Mouse (Mus musculus) telencephalon, adult 2 months (tissue): ENCODE data around the gene Abcb6.

Experiments
- DNase-seq: peaks from one replicate; pipeline ENCODE4 v3.0.0-alpha.2; 2011; ENCODE audit warnings: low read depth, low spot score

Abcb6 gene

GRCm38 (mm10) chr1:75208967-75209678 lies 28.9 kb upstream of the Abcb6 start:
- no peak for DNase-seq

GRCm38 (mm10) chr1:75201236-75201635 lies 21.0 kb upstream of the Abcb6 start:
- DNase-seq, result no peak

- peak; percentile 55 for DNase-seq
Measured at GRCm38 (mm10) chr1:75192452-75192851, 12.3 kb upstream of the Abcb6 start.

GRCm38 (mm10) chr1:75191622-75192402 lies 11.6 kb upstream of the Abcb6 start, which contains the start of the genes Ankzf1 and Atg9a:
Gene Ankzf1 (plus strand): TSS chr1:75192151.
Gene Atg9a (minus strand): TSS chr1:75192196.
- peak; percentile 99 for DNase-seq

- DNase-seq, result no peak
Measured at GRCm38 (mm10) chr1:75191258-75191621, 11.0 kb upstream of the Abcb6 start.

- no peak for DNase-seq
Measured at GRCm38 (mm10) chr1:75190577-75190976, 10.4 kb upstream of the Abcb6 start.

- DNase-seq, result no peak
Measured at GRCm38 (mm10) chr1:75187914-75188483, 7.8 kb upstream of the Abcb6 start.

- no peak for DNase-seq
Measured at GRCm38 (mm10) chr1:75187126-75187525, 6.9 kb upstream of the Abcb6 start.

- no peak for DNase-seq
Measured at GRCm38 (mm10) chr1:75185495-75185894, 5.3 kb upstream of the Abcb6 start.

- DNase-seq, result no peak
Measured at GRCm38 (mm10) chr1:75182160-75182559, 2.0 kb upstream of the Abcb6 start.

GRCm38 (mm10) chr1:75181377-75181870 lies 1.2 kb upstream of the Abcb6 start:
- DNase-seq, result no peak

GRCm38 (mm10) chr1:75180741-75181140 lies 549 bp upstream of the Abcb6 start:
- no peak for DNase-seq

- DNase-seq, result no peak
Measured at GRCm38 (mm10) chr1:75179334-75180104, 673 bp downstream of the Abcb6 start.

GRCm38 (mm10) chr1:75168472-75169464 lies 11.4 kb downstream of the Abcb6 start, which contains the start of gene Zfand2b:
Gene Zfand2b (plus strand): TSS chr1:75168646.
- peak; percentile 84 for DNase-seq

- DNase-seq, result no peak
Measured at GRCm38 (mm10) chr1:75168093-75168471, 12.1 kb downstream of the Abcb6 start.

- no peak for DNase-seq
Measured at GRCm38 (mm10) chr1:75160256-75160617, 20.0 kb downstream of the Abcb6 start.

- no peak for DNase-seq
Measured at GRCm38 (mm10) chr1:75159540-75160255, 20.5 kb downstream of the Abcb6 start.

GRCm38 (mm10) chr1:75158990-75159389 lies 21.2 kb downstream of the Abcb6 start:
- no peak for DNase-seq

- no peak for DNase-seq
Measured at GRCm38 (mm10) chr1:75155837-75156236, 24.4 kb downstream of the Abcb6 start.

- DNase-seq, result no peak
Measured at GRCm38 (mm10) chr1:75148727-75149126, 31.5 kb downstream of the Abcb6 start.
